Mouse (Mus musculus) right cerebral cortex, adult 18-20 months (tissue): ENCODE results near the gene Slc35d2.

Experiments
- DNase-seq: peaks from one replicate; pipeline ENCODE4 v3.0.0; 2022; ENCODE audit warnings: mixed read lengths

The Slc35d2 gene

DNA sequence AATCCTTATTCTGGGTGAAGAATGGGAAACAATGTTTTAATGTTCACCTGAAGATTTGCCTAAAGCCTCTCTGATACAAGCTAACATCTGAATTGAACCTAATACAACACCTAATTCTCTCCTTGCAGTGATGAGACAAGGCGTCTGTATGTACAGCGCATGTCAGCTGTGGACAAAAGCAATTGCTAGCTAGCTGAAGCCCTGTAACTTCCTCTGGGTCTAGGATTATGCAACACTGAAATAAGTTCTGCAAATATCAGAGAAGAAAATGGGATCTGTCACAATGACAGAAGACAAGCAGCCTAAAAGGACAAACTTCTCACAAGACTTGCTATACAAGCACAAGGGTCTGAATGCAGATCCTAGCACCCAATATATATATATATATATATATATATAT is 80.7 kb downstream of the Slc35d2 start:
- DNase-seq, result no peak
